Mouse (Mus musculus): Measurements from ENCODE around the gene Sae1. TPM values are rescaled to one million over a fixed set of nuclear protein-coding genes. Genes with fewer than 3 reads are reported as not detected.
A peak's percentile ranks its signal among the peaks of the same experiment; 100 is the strongest.

Gene Sae1
- total RNA-seq, 2 experiments from 2014 or later: 106 to 115 TPM

GRCm38 (mm10) chr7:16364319-16364718 lies 23.3 kb downstream of the Sae1 start:
- DNase-seq (ENCODE audit: low spot score in 2 of 2): no peak

- no peak for DNase-seq (ENCODE audit: low spot score in 2 of 2)
These were observed 30.0 kb downstream of the Sae1 start for GRCm38 (mm10) chr7:16357602-16358001.

- no peak for DNase-seq (ENCODE audit: low spot score in 2 of 2)
These were observed 31.6 kb downstream of the Sae1 start for GRCm38 (mm10) chr7:16355854-16356594.

GRCm38 (mm10) chr7:16349999-16350398 lies 37.6 kb downstream of the Sae1 start:
- DNase-seq (ENCODE audit: low spot score in 2 of 2): no peak

DNA sequence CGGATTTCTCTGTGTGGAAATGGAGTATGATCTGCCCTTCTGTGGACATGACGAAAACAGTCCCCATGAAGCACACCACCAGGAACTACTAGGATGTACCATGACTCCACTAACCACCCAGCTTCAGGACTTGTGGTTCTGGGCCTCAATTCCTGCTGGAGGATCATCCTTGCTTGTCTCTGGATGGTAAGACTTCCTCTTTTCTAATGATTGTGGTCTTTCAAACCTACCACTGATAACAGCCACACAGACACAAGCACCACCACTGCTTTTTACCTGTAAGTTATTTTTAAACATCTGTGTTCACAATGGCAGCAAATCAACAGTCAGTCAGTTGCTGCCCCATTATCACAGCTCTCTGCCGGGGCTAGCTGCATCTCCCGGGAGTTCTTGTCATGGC lies 42.3 kb downstream of the Sae1 start:
- DNase-seq (ENCODE audit: low spot score in 2 of 2): no peak

DNA sequence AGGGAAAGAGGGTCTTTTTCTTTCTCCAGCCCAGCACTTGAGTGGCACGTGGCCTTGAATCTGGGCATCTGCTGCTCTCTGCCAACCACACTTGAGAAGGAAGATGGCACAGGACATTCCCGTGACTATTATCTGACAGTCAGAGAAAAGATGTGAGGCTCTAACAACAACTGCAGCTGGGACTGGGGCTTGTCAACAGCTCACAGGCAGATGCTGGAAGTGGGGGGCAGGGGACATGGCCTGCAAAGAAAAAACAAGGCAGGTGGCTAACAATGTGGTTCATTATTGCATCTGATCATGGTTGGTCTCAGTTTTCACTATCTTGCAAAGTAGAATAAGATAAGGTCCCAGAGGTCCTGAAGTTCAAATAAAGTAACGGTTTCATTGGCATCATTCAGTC lies 43.0 kb downstream of the Sae1 start:
- no peak for DNase-seq (ENCODE audit: low spot score in 2 of 2)

GRCm38 (mm10) chr7:16337733-16338132 lies 49.9 kb downstream of the Sae1 start:
- DNase-seq (ENCODE audit: low spot score in 2 of 2): no peak

GRCm38 (mm10) chr7:16329146-16329545 lies 58.5 kb downstream of the Sae1 start:
- DNase-seq (ENCODE audit: low spot score in 2 of 2): no peak

GRCm38 (mm10) chr7:16326607-16326971 lies 61.0 kb downstream of the Sae1 start:
- DNase-seq (ENCODE audit: low spot score in 2 of 2): no peak

DNA sequence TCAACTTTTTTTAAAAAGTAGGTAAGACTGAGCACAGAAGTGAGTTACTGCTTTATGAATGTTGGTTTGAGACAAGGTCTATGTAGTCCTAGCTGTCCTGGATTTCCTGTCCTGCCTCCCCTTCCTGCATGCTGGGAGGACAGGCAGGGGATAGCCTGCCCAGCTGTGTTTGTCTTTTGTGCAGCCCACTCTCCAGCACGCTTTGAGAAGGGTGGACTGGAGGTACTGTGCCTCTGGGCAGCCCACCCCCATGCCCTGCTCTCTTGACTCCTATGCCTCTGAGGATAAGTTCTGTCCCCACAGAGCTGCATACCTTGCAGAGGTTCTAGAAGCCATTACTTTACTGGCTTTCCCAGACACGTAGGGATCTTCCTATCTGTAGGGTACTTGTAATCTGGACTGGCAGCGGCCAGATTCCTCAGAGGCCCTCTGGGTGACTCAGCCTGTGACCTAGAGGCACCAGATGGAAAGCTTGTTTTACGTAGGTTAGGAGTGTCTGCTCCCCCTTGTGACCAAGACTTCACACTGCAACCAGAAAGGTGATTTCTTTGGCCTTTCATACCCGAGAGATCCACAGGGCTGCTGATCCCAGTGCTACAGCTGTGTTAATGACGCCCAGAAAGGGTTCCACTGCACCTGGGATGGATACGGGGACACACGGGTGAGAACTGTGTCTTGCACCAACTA lies 61.5 kb downstream of the Sae1 start:
- peak; percentile 30 to 46 for DNase-seq (ENCODE audit: low spot score in 2 of 2)

DNA sequence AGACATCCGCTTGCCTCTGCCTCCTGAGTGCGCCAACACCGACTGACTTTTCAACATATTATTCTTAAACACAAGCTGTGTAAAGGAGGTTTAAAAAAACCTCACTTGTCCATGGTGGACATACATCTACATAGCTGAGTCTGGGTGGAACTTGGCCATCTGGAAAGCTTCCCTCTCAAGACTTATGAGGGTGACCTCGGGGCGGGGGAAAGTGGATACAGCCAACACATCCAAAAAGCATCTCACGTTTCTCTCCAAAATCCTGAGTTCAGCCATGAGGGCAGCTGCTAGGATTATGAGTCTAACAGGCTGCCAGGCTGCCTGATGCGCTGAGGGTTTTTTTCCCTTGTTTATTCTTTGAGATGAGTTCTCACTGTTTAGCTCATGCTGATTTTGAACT lies 62.9 kb downstream of the Sae1 start:
- DNase-seq (ENCODE audit: low spot score in 2 of 2): no peak

DNA sequence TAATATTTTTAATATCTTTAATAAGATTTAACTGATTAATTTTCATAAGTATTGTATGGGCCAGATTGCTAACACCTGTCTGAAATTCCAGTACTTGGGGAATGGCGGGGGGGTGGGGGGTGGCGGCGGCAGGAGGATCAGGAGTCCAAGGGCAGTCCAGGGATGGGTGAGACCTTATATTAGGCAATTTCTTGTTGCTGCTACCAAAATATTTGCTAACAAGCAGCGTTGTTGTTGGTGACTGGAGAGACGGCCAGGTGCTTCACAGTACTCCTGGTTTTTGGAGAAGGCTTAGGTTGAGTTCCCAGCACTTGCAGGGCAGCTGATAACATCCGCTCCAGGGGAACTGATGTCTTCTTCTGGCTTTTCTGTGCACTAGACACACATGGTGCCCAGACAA lies 67.1 kb downstream of the Sae1 start:
- DNase-seq (ENCODE audit: low spot score in 2 of 2): no peak

- no peak for DNase-seq (ENCODE audit: low spot score in 2 of 2)
These were observed 68.4 kb downstream of the Sae1 start for GRCm38 (mm10) chr7:16319216-16319615.

GRCm38 (mm10) chr7:16317094-16317493 lies 70.5 kb downstream of the Sae1 start:
- DNase-seq (ENCODE audit: low spot score in 2 of 2): no peak

DNA sequence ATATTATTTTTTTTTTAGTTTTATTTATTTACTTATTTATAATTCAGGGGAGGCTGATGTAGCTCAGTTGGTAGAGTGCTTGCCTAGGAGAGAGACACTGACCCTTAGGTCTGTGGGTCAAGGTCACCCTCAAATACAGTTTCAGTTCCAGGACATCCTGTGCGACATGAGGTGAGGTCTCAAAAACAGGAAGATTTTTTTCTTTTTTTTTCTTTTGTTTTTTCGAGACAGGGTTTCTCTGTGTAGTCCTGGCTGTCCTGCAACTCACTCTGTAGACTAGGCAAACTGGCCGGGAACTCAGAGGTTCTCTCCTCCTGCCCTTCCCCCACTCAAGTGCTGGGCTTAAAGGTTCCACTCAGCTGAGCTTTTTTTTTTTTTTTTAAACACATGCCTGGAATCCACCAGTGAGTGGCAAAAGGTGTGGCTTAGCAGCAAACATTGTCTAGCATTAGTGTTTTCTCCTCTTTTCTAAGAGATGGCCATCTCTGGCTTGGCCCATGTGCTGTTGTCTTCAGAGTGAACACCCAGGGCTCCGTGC lies 72.3 kb downstream of the Sae1 start:
- DNase-seq (ENCODE audit: low spot score in 2 of 2): no peak

DNA sequence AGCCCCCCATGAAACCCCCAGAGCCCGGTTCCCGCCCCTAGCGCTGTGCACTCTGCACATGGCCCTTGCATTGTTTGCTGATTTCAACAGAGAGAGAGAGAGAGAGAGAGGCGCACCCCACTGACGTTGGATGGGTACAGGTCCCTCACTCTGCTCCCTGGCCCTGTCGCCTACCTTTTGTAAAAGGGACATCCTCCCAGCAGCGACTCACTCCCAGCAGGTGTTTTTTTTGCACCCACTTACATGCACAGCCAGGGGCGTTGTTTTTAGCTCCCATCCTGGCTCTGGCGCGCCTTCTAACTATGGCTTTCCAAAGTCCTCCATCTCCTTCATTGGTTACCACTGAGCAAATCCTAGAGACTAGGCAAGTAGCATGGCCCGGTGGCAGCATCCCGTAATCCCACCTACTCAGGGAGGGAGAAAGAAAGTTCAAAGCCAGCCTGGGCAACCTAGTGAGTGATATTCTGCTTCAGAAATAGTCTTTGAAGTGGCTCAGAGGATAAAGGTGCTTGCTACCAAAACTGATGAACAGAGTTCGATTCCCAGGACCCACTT lies 73.3 kb downstream of the Sae1 start:
- peak in 1 of 2 experiments; percentile 25 for DNase-seq (ENCODE audit: low spot score in 2 of 2)

GRCm38 (mm10) chr7:16313481-16314220 lies 74.0 kb downstream of the Sae1 start:
- peak; percentile 72 to 81 for DNase-seq (ENCODE audit: low spot score in 2 of 2)

GRCm38 (mm10) chr7:16312672-16313311 lies 74.8 kb downstream of the Sae1 start:
- DNase-seq (ENCODE audit: low spot score in 2 of 2): peak; percentile 40 to 53

GRCm38 (mm10) chr7:16312011-16312671 lies 75.5 kb downstream of the Sae1 start:
- DNase-seq (ENCODE audit: low spot score in 2 of 2): peak in 1 of 2 experiments; percentile 39

DNA sequence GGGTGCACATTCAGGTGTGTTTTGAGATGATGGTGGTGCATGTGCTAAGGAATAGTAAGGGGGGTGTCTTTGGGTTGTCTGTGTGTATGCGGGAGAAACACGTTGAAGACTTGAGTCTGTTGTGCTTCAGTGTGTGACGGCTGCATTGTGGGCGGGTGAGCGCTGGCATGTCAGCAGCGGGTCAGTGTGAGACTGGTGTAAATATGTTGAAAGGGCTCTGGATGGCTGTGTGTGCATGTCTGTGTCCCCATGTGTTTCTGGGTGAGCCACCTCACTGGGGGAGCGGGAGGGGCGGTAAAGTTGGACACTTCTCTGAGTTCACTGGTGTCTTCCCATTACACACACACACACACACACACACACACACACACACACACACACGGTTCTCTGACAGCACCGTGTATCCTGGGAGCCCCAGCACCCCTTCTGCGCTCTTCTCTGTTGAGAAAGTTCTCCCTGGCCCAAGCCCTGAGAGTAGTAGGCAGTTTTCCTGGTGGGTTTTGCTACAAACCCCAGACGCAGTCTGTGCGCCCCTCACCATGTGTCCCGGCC lies 76.1 kb downstream of the Sae1 start:
- DNase-seq (ENCODE audit: low spot score in 2 of 2): peak in 1 of 2 experiments; percentile 37
